Mouse (Mus musculus): ENCODE measurements around the gene Zmym1. TPM values are rescaled to one million over a fixed set of nuclear protein-coding genes. Genes with fewer than 3 reads are reported as not detected.
"Not testable (repeated sequence)": the region's sequence is repeated elsewhere in the genome, so short reads cannot be mapped to it uniquely, and the experiment has no call there.

Zmym1 gene
- total RNA-seq (2021) = 10 to 100 TPM; 13.6 to 14.1 TPM

- peak; percentile 86 to 88 for DNase-seq
Measured at GRCm38 (mm10) chr4:127060585-127061290, at the start of gene Zmym1. Gene Zmym1 (minus strand): TSS chr4:127061152.

- DNase-seq = no peak
Measured at GRCm38 (mm10) chr4:127110570-127110969, 49.6 kb upstream of the Zmym1 start.

- DNase-seq = no peak
Measured at GRCm38 (mm10) chr4:127107566-127107965, 46.6 kb upstream of the Zmym1 start.

- DNase-seq = not testable (repeated sequence)
Measured at GRCm38 (mm10) chr4:127099552-127099951, 38.6 kb upstream of the Zmym1 start.

- DNase-seq = no peak
Measured at GRCm38 (mm10) chr4:127095090-127095489, 34.1 kb upstream of the Zmym1 start.

- DNase-seq = no peak
Measured at GRCm38 (mm10) chr4:127091188-127091587, 30.2 kb upstream of the Zmym1 start.

- no peak for DNase-seq
Measured at GRCm38 (mm10) chr4:127085761-127086160, 24.8 kb upstream of the Zmym1 start.

GRCm38 (mm10) chr4:127083131-127083530, 22.2 kb upstream of the Zmym1 start:
- no peak for DNase-seq

- DNase-seq = no peak
Measured at GRCm38 (mm10) chr4:127080806-127081205, 19.9 kb upstream of the Zmym1 start.

GRCm38 (mm10) chr4:127076875-127077548, 16.1 kb upstream of the Zmym1 start, which contains the start of gene Zmym6:
Gene Zmym6 (plus strand): TSS chr4:127077383.
- peak; percentile 94 to 95 for DNase-seq

- no peak for DNase-seq
Measured at GRCm38 (mm10) chr4:127074915-127075314, 14.0 kb upstream of the Zmym1 start.

- DNase-seq = no peak
Measured at GRCm38 (mm10) chr4:127064051-127064450, 3.1 kb upstream of the Zmym1 start.

GRCm38 (mm10) chr4:127054522-127055198, 6.3 kb downstream of the Zmym1 start:
- DNase-seq = no peak

GRCm38 (mm10) chr4:127053071-127053470, 7.9 kb downstream of the Zmym1 start:
- DNase-seq = no peak

- DNase-seq = no peak
Measured at GRCm38 (mm10) chr4:127051121-127051520, 9.8 kb downstream of the Zmym1 start.

GRCm38 (mm10) chr4:127043540-127043939, 17.4 kb downstream of the Zmym1 start:
- no peak for DNase-seq

GRCm38 (mm10) chr4:127039871-127040483, 21.0 kb downstream of the Zmym1 start:
- DNase-seq = no peak

GRCm38 (mm10) chr4:127038828-127039349, 22.1 kb downstream of the Zmym1 start:
- no peak for DNase-seq

- DNase-seq = no peak
Measured at GRCm38 (mm10) chr4:127037908-127038827, 22.8 kb downstream of the Zmym1 start.

GRCm38 (mm10) chr4:127037158-127037557, 23.8 kb downstream of the Zmym1 start:
- no peak for DNase-seq
